Mouse (Mus musculus) cerebellum, adult 9-10 months (tissue): ENCODE data around the gene Atp6v0d1.
"Not testable (repeated sequence)": the region's sequence is repeated elsewhere in the genome, so short reads cannot be mapped to it uniquely, and the experiment has no call there.

Source experiments
- DNase-seq: peaks from one replicate; pipeline ENCODE4 v3.0.0; 2022

Gene Atp6v0d1

GRCm38 (mm10) chr8:105573427-105573826 is 7.6 kb upstream of the Atp6v0d1 start:
- DNase-seq: no peak

GRCm38 (mm10) chr8:105571810-105572209 is 6.0 kb upstream of the Atp6v0d1 start:
- no peak for DNase-seq

- peak; percentile 57 for DNase-seq
Measured at GRCm38 (mm10) chr8:105566703-105567595, 1.1 kb upstream of the Atp6v0d1 start.

- DNase-seq: no peak
Measured at GRCm38 (mm10) chr8:105565401-105565881, 406 bp downstream of the Atp6v0d1 start.

GRCm38 (mm10) chr8:105564573-105565229 is 1.1 kb downstream of the Atp6v0d1 start:
- not testable (repeated sequence) for DNase-seq

GRCm38 (mm10) chr8:105563871-105564270 is 2.0 kb downstream of the Atp6v0d1 start:
- no peak for DNase-seq

- no peak for DNase-seq
Measured at GRCm38 (mm10) chr8:105562863-105563262, 3.0 kb downstream of the Atp6v0d1 start.

GRCm38 (mm10) chr8:105555230-105555629 is 10.6 kb downstream of the Atp6v0d1 start:
- no peak for DNase-seq

- peak; percentile 87 for DNase-seq
Measured at GRCm38 (mm10) chr8:105554087-105554486, 11.8 kb downstream of the Atp6v0d1 start.

- DNase-seq: no peak
Measured at GRCm38 (mm10) chr8:105552824-105553223, 13.0 kb downstream of the Atp6v0d1 start.

GRCm38 (mm10) chr8:105552032-105552431 is 13.8 kb downstream of the Atp6v0d1 start:
- DNase-seq: no peak

GRCm38 (mm10) chr8:105550083-105550482 is 15.8 kb downstream of the Atp6v0d1 start:
- no peak for DNase-seq

GRCm38 (mm10) chr8:105549506-105549905 is 16.3 kb downstream of the Atp6v0d1 start:
- peak; percentile 38 for DNase-seq

- no peak for DNase-seq
Measured at GRCm38 (mm10) chr8:105546384-105547350, 19.2 kb downstream of the Atp6v0d1 start.

- DNase-seq: peak; percentile 48
Measured at GRCm38 (mm10) chr8:105545249-105545648, 20.6 kb downstream of the Atp6v0d1 start.

GRCm38 (mm10) chr8:105544544-105545205 is 21.2 kb downstream of the Atp6v0d1 start:
- peak; percentile 37 for DNase-seq

- DNase-seq: no peak
Measured at GRCm38 (mm10) chr8:105543703-105544102, 22.1 kb downstream of the Atp6v0d1 start.

- no peak for DNase-seq
Measured at GRCm38 (mm10) chr8:105542808-105543207, 23.0 kb downstream of the Atp6v0d1 start.

- DNase-seq: no peak
Measured at GRCm38 (mm10) chr8:105542032-105542656, 23.7 kb downstream of the Atp6v0d1 start.

- DNase-seq: no peak
Measured at GRCm38 (mm10) chr8:105538940-105539339, 26.9 kb downstream of the Atp6v0d1 start.

GRCm38 (mm10) chr8:105537011-105537677 is 28.7 kb downstream of the Atp6v0d1 start:
- DNase-seq: peak; percentile 85
